8 mouse cellular contexts compared by ENCODE assay signal in the genomic region with DNA sequence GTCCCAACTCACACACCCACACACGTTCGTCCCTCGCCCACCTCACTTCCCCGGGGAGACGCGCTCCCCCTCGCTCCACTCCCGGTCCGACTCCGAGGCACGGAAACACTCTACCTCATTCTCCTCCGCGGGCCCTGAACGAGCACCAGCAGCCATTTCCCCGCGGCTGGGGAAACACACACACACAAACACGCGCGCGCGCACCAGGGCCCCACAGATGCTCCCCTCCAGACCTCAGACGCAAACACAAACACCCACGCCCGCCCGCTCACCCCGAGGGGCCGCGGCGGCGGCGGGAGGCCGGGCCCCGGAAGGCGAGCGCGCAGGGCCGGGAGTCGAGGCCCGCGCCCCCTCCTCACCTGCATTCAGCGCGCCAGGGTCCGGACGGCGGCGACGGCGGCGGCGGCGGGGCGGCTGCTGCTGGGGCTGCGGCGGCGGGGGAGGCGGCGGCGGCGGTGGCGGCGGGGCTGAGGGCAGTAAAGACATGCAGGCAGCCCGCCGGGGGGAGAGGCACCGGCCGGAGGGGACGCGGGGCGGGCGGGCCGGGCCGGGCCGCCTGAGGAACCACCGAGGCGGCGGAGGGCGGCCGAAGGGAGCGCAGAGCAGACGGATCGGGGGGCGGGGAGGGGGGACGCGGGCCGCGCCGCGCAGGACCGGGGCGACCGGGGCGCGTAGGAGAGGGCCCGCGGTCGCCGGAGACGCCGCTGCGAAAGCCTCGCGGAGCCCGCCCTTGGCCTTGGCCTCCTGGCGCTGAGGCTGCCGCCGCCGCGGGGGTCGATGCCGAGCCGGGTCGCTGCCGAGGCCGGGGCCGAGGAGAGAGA. TPM values are rescaled to one million over a fixed set of nuclear protein-coding genes. Genes with fewer than 3 reads are reported as not detected.
DNase-seq lines count a peak whose midpoint lies in the region; ATAC-seq and TF ChIP-seq lines count a peak whose summit lies in the region.

No protein-coding gene starts in this region.

- CTCF ChIA-PET in Patski (lab: Charles Lee): no interaction called here

- H3K36me3 ChIP-seq in hindbrain, embryonic 15.5 days: no peaks in the 10 kb centered on the region

- WGBS in hindbrain, embryonic 15.5 days: 1% methylated on average over 82 of the region's 114 CpGs

- no peaks in the 10 kb centered on the region for H3K27me3 ChIP-seq in Patski
- H3K27me3 ChIP-seq in hindbrain, embryonic 15.5 days: no peaks in the 10 kb centered on the region

- in situ Hi-C loops in Patski (cut with MboI; ENCODE audit: low pct_unique_long_range_greater_than_20kb): no loop called here

- no peak for TF ChIP-seq CTCF in Patski (IDR thresholded peaks at IDR 0.05)

- POLR2A ChIA-PET in Patski (lab: Charles Lee): interaction anchor here (0.6 to 1.9 kb wide), 3 partner anchors 46 to 60 kb away, joined by 3 to 5 read pairs (median 5); a partner anchor contains a TSS

- peak overlapping the region; percentile 59 for H3K4me2 ChIP-seq in hindbrain, embryonic 15.5 days

- peak overlapping the region; percentile 99 for H3K27ac ChIP-seq in hindbrain, embryonic 15.5 days (replicated peaks)

- peak; percentile 58 for ATAC-seq in Patski
- ATAC-seq in hindbrain, embryonic 15.5 days (ENCODE audit: low FRiP score, low read depth): peak; percentile 63

- H3K4me3 ChIP-seq in hindbrain, embryonic 15.5 days: peak overlapping the region; percentile 85

- peak overlapping the region; percentile 78 for H3K9ac ChIP-seq in hindbrain, embryonic 15.5 days

- DNase-seq in Patski (ENCODE audit: low read depth, low spot score): no peak
- DNase-seq in cerebellum, postnatal 10 days: peak; percentile 75 to 76
- peak; percentile 56 to 58 for DNase-seq in frontal cortex, postnatal 36 days (ENCODE audit: low spot score in 2 of 2)
- DNase-seq in layer of hippocampus, postnatal 36 days: peak; percentile 60 to 66
- DNase-seq in lung, postnatal 14 days: peak; percentile 60
- peak; percentile 16 for DNase-seq in retina, adult 2 months (ENCODE audit: low read depth, low spot score)
- DNase-seq in thymus, postnatal 25 days: peak; percentile 82

- no peaks in the 10 kb centered on the region for H3K9me3 ChIP-seq in hindbrain, embryonic 15.5 days

- H3K4me1 ChIP-seq in hindbrain, embryonic 15.5 days (replicated peaks): peaks cover 22% of the 10 kb centered on the region

RNA-seq across cellular contexts. Expression of a gene that starts 2.2 kb away (rescaled TPM):
- 29.3 TPM for polyA plus RNA-seq in Patski (2021)
- 12.1 and 15.4 TPM in 2 replicates for polyA plus RNA-seq in hindbrain, embryonic 15.5 days (2015; fragmentation: Nextera tagmentation; extraction: Ambion mirVana)
- total RNA-seq in layer of hippocampus, postnatal 36 days (2021): 10 to 100 TPM; 72.8 to 87.4 TPM

RNA-seq across cellular contexts. Expression of a gene that starts 47.5 kb away (rescaled TPM):
- polyA plus RNA-seq in Patski (2021): 23.0 TPM
- polyA plus RNA-seq in hindbrain, embryonic 15.5 days (2015; fragmentation: Nextera tagmentation; extraction: Ambion mirVana): 14.6 and 16.8 TPM in 2 replicates
- 10 to 100 TPM; 15.8 to 17.3 TPM for total RNA-seq in layer of hippocampus, postnatal 36 days (2021)
